Mouse (Mus musculus) lung, adult 2 months (tissue): ENCODE results near the gene Nfkb1. TPM values are rescaled to one million over a fixed set of nuclear protein-coding genes. Genes with fewer than 3 reads are reported as not detected.

Experiments
- DNase-seq: peaks from one replicate; pipeline ENCODE4 v3.0.0; 2022
- H3K4me1 ChIP-seq: fragments of 200-500 bp; 2 replicates; pipeline ENCODE4 v1.6.1; 2011; ENCODE audit warnings: low read length; ENCODE audit not compliant: control insufficient read depth, insufficient read depth
- H3K4me3 ChIP-seq: fragments of 200-500 bp; replicated peaks from 2 replicates; pipeline ENCODE3; 2011; ENCODE audit warnings: low read depth, mild to moderate bottlenecking, control low read depth, low read length; ENCODE audit errors: extremely low read depth
- CTCF ChIP-seq: fragments of 200-500 bp; IDR thresholded peaks from 2 replicates; pipeline ENCODE4 v1.5.1; 2011; ENCODE audit warnings: mild to moderate bottlenecking, low read length, control low read depth; ENCODE audit not compliant: insufficient read depth
- POLR2A ChIP-seq: fragments of 200-500 bp; IDR thresholded peaks from 2 replicates; pipeline ENCODE4 v1.6.1; 2011; ENCODE audit warnings: low read depth, mild to moderate bottlenecking, control low read depth, low read length, borderline replicate concordance; ENCODE audit errors: extremely low read depth
- WGBS: fragments of 180-500 bp; shearing (Covaris S2); methylation state at CpG from one replicate; pipeline ENCODE4 v1.1.7; 2018; 5-methylcytosine and 5-hydroxymethylcytosine counted together
- polyA plus RNA-seq: library from polyadenylated mRNA; depleted of rRNA; stranded (reverse); fragments of >200 nt; gene quantifications from 2 replicates; pipeline ENCODE4 v1.2.3, GENCODE M21; 2012

The Nfkb1 gene
- polyA plus RNA-seq, 1 experiment: 126 TPM

GRCm38 (mm10) chr3:135656156-135656555 is 35.2 kb downstream of the Nfkb1 start:
- no peak for DNase-seq
- TF ChIP-seq CTCF: no peak
- no peak for TF ChIP-seq POLR2A
- H3K4me1 ChIP-seq: peaks cover 7% of the 10 kb centered on the region; the same call in 1 of the 2 replicates
- no peak overlapping the region for H3K4me3 ChIP-seq
- WGBS: 93% methylated on average over 4 of the region's 4 CpGs

DNA sequence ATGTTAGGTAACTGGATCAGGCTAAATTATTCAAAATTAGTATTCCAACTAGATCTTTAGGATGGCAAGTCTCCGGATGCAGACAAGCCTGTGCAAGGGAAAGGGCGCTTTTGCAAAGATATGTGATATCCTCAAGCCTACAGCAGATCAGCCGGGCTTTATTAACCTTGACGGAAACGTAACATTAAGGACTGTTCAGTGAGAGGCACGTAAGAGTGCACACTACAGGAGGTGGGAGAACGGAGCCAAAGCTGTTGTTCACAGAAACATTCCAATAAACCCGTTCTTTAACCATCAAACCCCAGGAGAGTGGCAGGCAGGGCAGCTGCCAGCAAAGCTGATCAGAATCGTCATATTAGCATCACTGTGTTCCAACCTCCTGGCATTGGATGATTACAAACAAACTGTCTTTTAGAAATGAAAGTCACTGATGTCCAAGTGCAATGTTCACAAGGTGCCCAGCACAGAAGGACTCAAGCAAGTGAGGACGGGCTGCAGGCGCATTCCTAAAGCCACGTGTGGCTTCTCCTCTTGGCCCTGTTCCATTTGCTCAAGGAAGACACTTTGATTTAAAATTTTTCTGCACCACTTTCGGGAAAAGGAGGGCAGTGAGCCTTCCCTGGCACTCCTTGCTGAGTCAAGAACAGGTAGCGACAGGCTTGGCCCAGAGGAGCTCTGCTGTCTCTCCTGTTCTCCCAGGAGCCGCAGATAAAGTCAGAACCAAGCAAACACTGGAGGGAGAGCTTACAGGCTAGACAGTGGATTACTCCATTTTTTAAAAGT is 40.4 kb downstream of the Nfkb1 start:
- no peak overlapping the region for H3K4me3 ChIP-seq
- H3K4me1 ChIP-seq: peaks cover 2% of the 10 kb centered on the region; the same call in 1 of the 2 replicates
- no peak for DNase-seq
- TF ChIP-seq POLR2A (no peak), CTCF (no peak)
- WGBS: 72% methylated on average over 15 of the region's 15 CpGs

- Histone ChIP-seq H3K4me1 (peaks cover 2% of the 10 kb centered on the region; the same call in 1 of the 2 replicates), H3K4me3 (no peak overlapping the region)
- TF ChIP-seq POLR2A (no peak), CTCF (no peak)
- no peak for DNase-seq
- 89% methylated on average over 10 of the region's 10 CpGs for WGBS
Observed at GRCm38 (mm10) chr3:135649809-135650208, 41.5 kb downstream of the Nfkb1 start.

DNA sequence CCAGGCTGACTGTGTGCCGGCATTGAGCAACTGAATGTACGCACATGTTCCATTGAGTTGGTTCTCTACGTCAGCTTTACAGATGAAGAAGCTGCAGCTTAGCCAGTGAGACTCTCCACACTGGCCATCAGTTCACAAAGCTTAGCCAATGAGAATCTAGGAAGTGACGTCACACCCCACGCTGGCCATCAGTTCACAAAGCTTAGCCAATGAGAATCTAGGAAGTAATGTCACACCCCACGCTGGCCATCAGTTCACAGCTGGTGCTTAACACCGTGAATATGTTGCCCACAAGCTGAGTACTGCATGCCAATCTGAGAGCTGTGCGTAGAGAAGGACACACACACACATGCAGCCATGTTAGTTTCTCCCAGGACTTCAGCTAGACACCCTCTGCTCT is 42.8 kb downstream of the Nfkb1 start:
- 94% methylated on average over 8 of the region's 8 CpGs for WGBS
- TF ChIP-seq CTCF: no peak
- no peak for TF ChIP-seq POLR2A

GRCm38 (mm10) chr3:135646622-135647021 is 44.7 kb downstream of the Nfkb1 start:
- H3K4me1 ChIP-seq: no peaks in the 10 kb centered on the region
- 92% methylated on average over 1 of the region's 1 CpGs for WGBS
- H3K4me3 ChIP-seq: no peak overlapping the region
- TF ChIP-seq POLR2A: no peak
- no peak for TF ChIP-seq CTCF
- DNase-seq: no peak

More for the DNA sequence above, 42.8 kb downstream of the Nfkb1 start:
- H3K4me3 ChIP-seq: no peak overlapping the region
- DNase-seq: no peak
- peaks cover 2% of the 10 kb centered on the region; the same call in 1 of the 2 replicates for H3K4me1 ChIP-seq

GRCm38 (mm10) chr3:135644971-135645370 is 46.4 kb downstream of the Nfkb1 start:
- TF ChIP-seq POLR2A (no peak), CTCF (no peak)
- DNase-seq: no peak
- WGBS: 93% methylated on average over 3 of the region's 3 CpGs
- Histone ChIP-seq H3K4me1 (no peaks in the 10 kb centered on the region), H3K4me3 (no peak overlapping the region)

GRCm38 (mm10) chr3:135641623-135641915 is 49.8 kb downstream of the Nfkb1 start:
- 43% methylated on average over 4 of the region's 4 CpGs for WGBS
- TF ChIP-seq CTCF (no peak), POLR2A (no peak)
- no peak for DNase-seq

DNA sequence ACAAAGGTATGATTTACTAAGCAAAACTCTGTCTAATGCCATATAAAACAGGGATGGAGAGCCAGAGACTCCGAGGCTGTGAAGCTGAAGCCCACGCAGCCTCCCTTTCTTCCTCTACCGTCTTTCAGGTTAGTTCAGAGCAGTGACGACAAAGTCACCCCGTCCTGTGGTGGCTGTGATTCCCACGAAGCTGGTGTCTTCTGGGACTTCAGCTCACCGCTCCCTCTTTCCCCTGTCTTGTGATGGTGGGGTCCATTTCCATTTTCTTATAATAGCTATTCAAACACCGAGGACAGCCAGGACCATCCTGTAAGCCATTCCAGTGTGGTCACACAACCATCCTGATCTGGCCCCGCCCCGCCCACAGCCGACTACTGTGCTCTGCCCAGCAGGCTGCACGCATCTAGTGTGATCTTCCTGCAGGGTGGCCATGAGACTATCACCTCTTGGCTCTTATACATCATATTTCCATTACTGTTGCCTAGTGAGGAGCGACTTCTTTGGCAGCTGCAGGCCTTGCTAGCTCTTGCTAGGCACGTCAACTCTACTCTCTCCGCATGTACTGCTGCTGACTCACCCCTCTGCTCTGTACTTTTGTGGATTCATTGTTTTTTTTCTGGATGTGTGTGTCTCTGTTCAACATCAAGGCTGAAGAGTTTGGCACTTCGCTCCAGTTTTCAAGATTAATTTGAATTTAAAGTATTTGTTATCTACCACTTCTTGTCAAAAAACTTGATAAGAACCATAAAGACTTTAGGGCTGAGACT is 50.3 kb downstream of the Nfkb1 start:
- no peak overlapping the region for H3K4me3 ChIP-seq
- 85% methylated on average over 16 of the region's 16 CpGs for WGBS
- DNase-seq: no peak
- peaks cover 2% of the 10 kb centered on the region; the same call in 1 of the 2 replicates for H3K4me1 ChIP-seq
- TF ChIP-seq POLR2A (no peak), CTCF (no peak)

More at GRCm38 (mm10) chr3:135641623-135641915, 49.8 kb downstream of the Nfkb1 start:
- Histone ChIP-seq H3K4me1 (peaks cover 1% of the 10 kb centered on the region; the same call in 1 of the 2 replicates), H3K4me3 (no peak overlapping the region)

- Histone ChIP-seq H3K4me3 (no peak overlapping the region), H3K4me1 (peaks cover 7% of the 10 kb centered on the region)
- 70% methylated on average over 5 of the region's 5 CpGs for WGBS
- TF ChIP-seq POLR2A (no peak), CTCF (no peak)
- DNase-seq: no peak
Observed at GRCm38 (mm10) chr3:135640203-135640602, 51.1 kb downstream of the Nfkb1 start.

- WGBS: 71% methylated on average over 5 of the region's 5 CpGs
- DNase-seq: no peak
Observed at GRCm38 (mm10) chr3:135637592-135637991, 53.8 kb downstream of the Nfkb1 start.

More at GRCm38 (mm10) chr3:135637592-135637991, 53.8 kb downstream of the Nfkb1 start:
- peaks cover 7% of the 10 kb centered on the region for H3K4me1 ChIP-seq
- no peak overlapping the region for H3K4me3 ChIP-seq
- TF ChIP-seq POLR2A (no peak), CTCF (no peak)
